Mouse (Mus musculus) lung, postnatal 0 days (tissue): ENCODE measurements at regions not wholly inside any gene's neighbourhood (a gene's known extent, or its start where the extent isn't known, plus 50 kb on each side); places are given as distances from the start of the nearest gene placed in this dataset.

ENCODE experiments used
- ATAC-seq: fragments of 200-750 bp; cut with Nextera tagmentation; 2 replicates; pipeline ENCODE4 v1.8.0; 2017; ENCODE audit warnings: moderate library complexity
- DNase-seq: peaks from one replicate; pipeline ENCODE4 v3.0.0-alpha.2; 2016; ENCODE audit warnings: low spot score
- H3K27ac ChIP-seq: fragments of 300-500 bp; sonication (generic); 2 replicates; pipeline ENCODE4 v1.5.1; 2014; ENCODE audit warnings: antibody characterized with exemption, mild to moderate bottlenecking, low read length, mixed read lengths
- H3K27me3 ChIP-seq: fragments of 300-500 bp; sonication (generic); replicated peaks from 2 replicates; pipeline ENCODE4 v1.6.1; 2014; ENCODE audit warnings: low read length, mixed read lengths; ENCODE audit not compliant: insufficient read depth
- H3K36me3 ChIP-seq: fragments of 300-500 bp; sonication (generic); 2 replicates; pipeline ENCODE4 v1.6.1; 2014; ENCODE audit warnings: low read length, mixed read lengths; ENCODE audit not compliant: insufficient read depth
- H3K4me1 ChIP-seq: fragments of 300-500 bp; sonication (generic); 2 replicates; pipeline ENCODE4 v1.6.1; 2014; ENCODE audit warnings: antibody characterized with exemption, low read depth, low read length, mixed read lengths; ENCODE audit not compliant: insufficient read depth
- H3K4me2 ChIP-seq: fragments of 300-500 bp; sonication (generic); replicated peaks from 2 replicates; pipeline ENCODE4 v1.6.1; 2014; ENCODE audit warnings: low read depth, mild to moderate bottlenecking, low read length, moderate library complexity, mixed read lengths
- H3K4me3 ChIP-seq: fragments of 300-500 bp; sonication (generic); 2 replicates; pipeline ENCODE4 v1.5.1; 2014; ENCODE audit warnings: low read depth, low read length
- H3K9ac ChIP-seq: fragments of 300-500 bp; sonication (generic); replicated peaks from 2 replicates; pipeline ENCODE4 v1.6.1; 2014; ENCODE audit warnings: low read depth, mild to moderate bottlenecking
- H3K9me3 ChIP-seq: fragments of 300-500 bp; sonication (generic); 2 replicates; pipeline ENCODE4 v1.6.1; 2016; ENCODE audit warnings: low read length, mixed read lengths
- CTCF ChIP-seq: IDR thresholded peaks from 2 replicates; pipeline ENCODE4 v1.5.1; 2016; ENCODE audit warnings: antibody characterized with exemption, mild to moderate bottlenecking
- EP300 ChIP-seq: IDR thresholded peaks from 2 replicates; pipeline ENCODE4 v1.6.1; 2016; ENCODE audit warnings: antibody characterized with exemption, mild to moderate bottlenecking, control low read depth
- WGBS: fragments of 180-500 bp; shearing (Covaris S2); extraction: QIAGEN DNeasy Blood & Tissue Kit; methylation state at CpG from one replicate; pipeline ENCODE4 v1.1.7; 2014; 5-methylcytosine and 5-hydroxymethylcytosine counted together

DNA sequence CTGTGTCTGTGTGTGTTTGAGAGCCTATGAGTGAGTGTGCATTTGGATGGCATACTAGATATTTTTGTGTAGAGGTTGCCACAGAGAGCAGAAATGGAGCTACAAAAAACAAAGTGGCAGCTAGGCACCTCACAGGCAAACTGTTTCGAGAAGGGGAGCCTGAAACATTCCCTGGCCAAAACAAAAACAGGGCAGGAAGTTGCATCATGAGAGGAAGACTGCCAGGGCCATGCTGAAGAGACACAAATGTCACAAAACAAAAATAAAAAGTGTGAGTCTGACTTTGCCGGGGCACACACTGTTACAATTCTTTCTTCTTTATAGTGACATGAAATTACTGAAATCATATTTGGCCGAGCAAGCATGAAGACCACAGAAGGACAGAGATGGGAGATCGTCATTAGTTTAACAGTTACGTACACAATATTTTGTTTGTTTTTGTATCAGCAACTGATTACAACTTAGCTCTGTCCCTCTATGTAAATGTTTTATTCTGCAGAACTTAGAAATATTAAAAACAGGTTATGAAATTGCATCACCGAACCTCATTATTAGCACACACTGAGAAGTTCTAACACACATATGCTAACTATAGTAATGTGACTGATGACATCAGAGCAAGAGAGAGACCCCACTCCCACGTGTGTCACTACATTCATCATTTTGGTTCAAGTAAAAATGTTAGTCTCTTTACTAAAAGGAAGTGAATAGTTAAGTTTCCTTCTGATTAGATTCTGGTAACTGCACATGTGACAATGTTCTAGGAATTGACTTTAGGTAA is 77.3 kb upstream of the Mkln1 start:
- H3K9ac ChIP-seq: no peak overlapping the region
- 50% methylated on average over 7 of the region's 7 CpGs for WGBS
- peak overlapping the region; percentile 20; the same call in 1 of the 2 replicates for H3K27ac ChIP-seq
- H3K9me3 ChIP-seq: no peaks in the 10 kb centered on the region
- peak; percentile 25 for ATAC-seq
- DNase-seq: peak; percentile 49
- no peak overlapping the region for H3K4me3 ChIP-seq
- H3K4me2 ChIP-seq: no peak overlapping the region
- H3K27me3 ChIP-seq: no peaks in the 10 kb centered on the region
- H3K4me1 ChIP-seq: no peaks in the 10 kb centered on the region; the same call in 1 of the 2 replicates
- no peaks in the 10 kb centered on the region for H3K36me3 ChIP-seq
- TF ChIP-seq CTCF (no peak), EP300 (no peak)

DNA sequence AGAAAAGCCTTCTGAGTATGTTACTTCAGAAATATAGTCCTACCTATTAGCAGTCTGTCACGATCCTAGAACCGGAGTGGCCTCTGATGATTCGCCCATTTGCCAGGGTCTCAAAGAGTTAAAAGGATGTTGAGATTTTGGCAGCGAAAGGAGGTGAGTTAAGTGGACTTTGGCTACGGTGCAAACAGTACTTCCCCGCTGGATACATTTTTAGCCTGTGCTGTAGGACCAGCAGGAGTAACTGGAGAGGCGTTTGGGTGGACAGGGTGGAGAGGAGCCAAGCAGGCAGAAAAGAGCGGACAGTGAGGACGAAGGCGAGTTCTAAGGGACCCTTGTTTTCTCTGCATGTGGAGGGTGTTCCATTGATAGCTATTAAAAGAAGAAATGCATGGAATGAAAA is 76.6 kb upstream of the Mkln1 start:
- peak; percentile 49 for DNase-seq

DNA sequence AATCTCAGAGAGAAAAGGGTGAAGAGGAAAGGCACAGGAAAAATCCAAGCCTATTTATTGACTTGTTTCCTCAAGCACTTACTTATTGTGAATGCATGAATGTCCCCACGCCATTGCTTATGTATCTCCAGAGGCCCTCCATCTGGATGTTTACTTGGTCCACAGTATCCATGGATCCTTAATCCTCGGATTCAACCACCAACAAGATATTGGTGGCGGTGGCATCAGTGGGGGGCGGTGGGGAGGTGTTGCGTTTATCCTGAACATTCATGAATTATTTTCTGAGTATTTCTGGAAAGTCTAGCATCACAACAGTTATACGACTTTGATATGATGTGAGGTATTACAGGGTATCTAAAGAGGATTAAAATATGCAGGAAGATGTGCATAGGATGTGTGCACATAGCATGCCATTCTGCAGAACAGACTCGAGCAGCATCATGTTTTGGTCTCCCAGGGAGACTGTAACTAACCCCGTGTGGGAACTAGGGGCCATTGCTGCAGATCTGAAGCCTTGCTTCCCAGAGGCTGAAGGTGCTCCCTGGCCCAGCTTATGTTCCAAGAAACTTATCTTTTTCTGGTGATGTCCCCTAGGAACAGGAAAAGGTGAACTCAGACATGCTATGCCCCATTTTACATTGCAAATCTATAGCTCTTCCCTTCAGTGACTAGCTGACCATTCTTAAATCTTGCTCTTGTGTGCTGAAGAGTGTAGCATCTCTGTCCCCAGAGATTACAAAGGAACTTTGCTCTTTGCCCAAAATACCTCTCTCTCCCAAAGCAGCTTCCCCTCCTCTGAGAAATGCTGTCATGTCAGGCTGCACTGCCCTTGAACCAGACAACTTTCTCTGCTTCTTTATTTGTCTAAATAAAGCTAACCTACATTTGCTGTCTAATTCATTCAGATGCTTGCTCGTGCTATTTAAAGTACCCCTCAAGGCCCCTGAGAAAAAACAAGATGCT is 75.0 kb upstream of the Mkln1 start:
- H3K4me2 ChIP-seq: no peak overlapping the region
- H3K36me3 ChIP-seq: no peaks in the 10 kb centered on the region
- H3K4me3 ChIP-seq: no peak overlapping the region
- ATAC-seq (no peak), DNase-seq (no peak)
- H3K9me3 ChIP-seq: no peaks in the 10 kb centered on the region
- WGBS: 65% methylated on average over 9 of the region's 9 CpGs
- TF ChIP-seq EP300 (no peak), CTCF (no peak)
- H3K27ac ChIP-seq: no peak overlapping the region
- H3K27me3 ChIP-seq: no peaks in the 10 kb centered on the region
- no peaks in the 10 kb centered on the region; the same call in 1 of the 2 replicates for H3K4me1 ChIP-seq
- no peak overlapping the region for H3K9ac ChIP-seq

More for the DNA sequence above, 76.6 kb upstream of the Mkln1 start:
- Histone ChIP-seq H3K36me3 (no peaks in the 10 kb centered on the region), H3K9me3 (no peaks in the 10 kb centered on the region), H3K4me2 (no peak overlapping the region), H3K4me3 (no peak overlapping the region), H3K27ac (no peak overlapping the region), H3K9ac (no peak overlapping the region), H3K27me3 (no peaks in the 10 kb centered on the region), H3K4me1 (no peaks in the 10 kb centered on the region; the same call in 1 of the 2 replicates)
- ATAC-seq: peak; percentile 27; the same call in 1 of the 2 replicates
- TF ChIP-seq CTCF (no peak), EP300 (no peak)
- WGBS: 22% methylated on average over 10 of the region's 10 CpGs

DNA sequence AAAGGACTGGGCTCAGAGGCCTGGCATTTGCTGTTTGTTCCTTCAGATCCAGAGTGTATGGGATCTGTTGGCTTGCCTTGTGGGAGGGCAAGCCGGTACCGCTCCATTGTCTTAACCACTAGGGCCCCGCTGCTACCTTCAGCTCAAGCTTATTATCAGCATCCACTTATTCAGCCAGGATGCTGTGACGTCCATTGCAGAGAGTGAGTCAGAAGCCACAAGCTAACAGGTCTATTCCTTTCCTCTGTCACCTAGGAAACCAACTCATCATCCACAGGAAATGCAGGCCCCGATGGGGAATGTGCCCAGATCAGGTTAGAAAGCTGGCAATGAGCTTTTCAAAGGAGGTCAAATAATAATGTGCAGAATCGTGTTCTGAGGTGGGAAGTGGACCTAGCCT is 73.8 kb upstream of the Mkln1 start:
- no peak for TF ChIP-seq EP300
- no peak for TF ChIP-seq CTCF
- Histone ChIP-seq H3K27me3 (no peaks in the 10 kb centered on the region), H3K4me2 (no peak overlapping the region), H3K4me3 (no peak overlapping the region), H3K9me3 (no peaks in the 10 kb centered on the region), H3K9ac (no peak overlapping the region), H3K4me1 (no peaks in the 10 kb centered on the region; the same call in 1 of the 2 replicates), H3K36me3 (no peaks in the 10 kb centered on the region), H3K27ac (no peak overlapping the region)
- no peak for ATAC-seq
- no peak for DNase-seq
- 50% methylated on average over 6 of the region's 6 CpGs for WGBS

DNA sequence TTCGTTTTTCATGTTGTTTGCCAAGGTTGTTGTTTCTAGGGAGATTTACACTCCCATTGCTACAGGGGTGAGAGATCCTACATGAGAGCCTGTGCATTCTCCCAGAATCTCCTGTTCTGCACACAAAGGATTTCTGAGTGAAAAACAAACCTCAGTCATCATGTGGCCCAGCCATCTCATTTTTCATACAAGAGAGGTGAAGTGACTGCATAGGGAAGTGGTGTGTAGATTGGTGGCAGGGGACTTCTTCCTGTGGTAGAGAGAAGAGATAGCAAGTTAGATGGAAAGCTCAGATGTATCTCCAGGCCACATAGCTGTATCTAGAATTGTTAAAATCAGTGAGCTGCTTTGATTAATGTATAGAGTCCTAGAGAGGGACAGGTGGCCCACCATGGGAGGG is 72.9 kb upstream of the Mkln1 start:
- Histone ChIP-seq H3K27me3 (no peaks in the 10 kb centered on the region), H3K36me3 (no peaks in the 10 kb centered on the region), H3K27ac (no peak overlapping the region), H3K4me1 (no peaks in the 10 kb centered on the region; the same call in 1 of the 2 replicates), H3K9ac (no peak overlapping the region), H3K4me3 (no peak overlapping the region), H3K9me3 (no peaks in the 10 kb centered on the region), H3K4me2 (no peak overlapping the region)
- ATAC-seq (no peak), DNase-seq (no peak)
- 79% methylated on average over 1 of the region's 1 CpGs for WGBS
- no peak for TF ChIP-seq CTCF
- TF ChIP-seq EP300: no peak

DNA sequence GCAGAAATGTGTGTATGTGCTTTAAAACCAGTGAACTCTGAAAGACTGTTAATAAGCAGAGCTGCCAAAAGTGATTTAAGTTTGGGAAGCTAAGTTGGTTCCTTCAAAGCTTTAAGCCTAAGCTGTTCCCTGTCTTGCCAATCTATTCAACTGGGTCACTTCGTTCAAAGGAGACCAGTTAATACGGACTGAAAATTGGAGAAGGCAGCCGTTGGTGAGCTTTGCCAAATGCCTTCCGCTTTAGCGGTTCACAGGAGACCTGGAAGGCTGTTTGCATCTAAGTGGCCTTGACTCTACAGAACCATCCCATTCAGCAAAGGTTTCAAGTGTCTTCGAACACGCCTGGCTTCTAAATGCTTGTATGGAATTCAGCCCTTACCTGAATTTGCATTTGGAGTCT is 68.2 kb upstream of the Mkln1 start:
- no peaks in the 10 kb centered on the region for H3K9me3 ChIP-seq
- no peak overlapping the region for H3K27ac ChIP-seq
- no peak overlapping the region for H3K4me2 ChIP-seq
- no peak overlapping the region for H3K4me3 ChIP-seq
- H3K9ac ChIP-seq: no peak overlapping the region
- H3K27me3 ChIP-seq: no peaks in the 10 kb centered on the region
- H3K36me3 ChIP-seq: no peaks in the 10 kb centered on the region
- no peak for DNase-seq
- TF ChIP-seq CTCF: no peak
- TF ChIP-seq EP300: no peak
- H3K4me1 ChIP-seq: no peaks in the 10 kb centered on the region
- ATAC-seq: no peak
- WGBS: 72% methylated on average over 7 of the region's 7 CpGs
